Mouse (Mus musculus) neural tube, embryonic 10.5 days (tissue): ENCODE data around the gene Bcl3.
A peak's percentile ranks its signal among the peaks of the same experiment; 100 is the strongest.

Source experiments
- DNase-seq: peaks from one replicate; pipeline ENCODE4 v3.0.0-alpha.2; 2017; ENCODE audit warnings: low spot score; ENCODE audit errors: extremely low spot score

The Bcl3 gene

DNA sequence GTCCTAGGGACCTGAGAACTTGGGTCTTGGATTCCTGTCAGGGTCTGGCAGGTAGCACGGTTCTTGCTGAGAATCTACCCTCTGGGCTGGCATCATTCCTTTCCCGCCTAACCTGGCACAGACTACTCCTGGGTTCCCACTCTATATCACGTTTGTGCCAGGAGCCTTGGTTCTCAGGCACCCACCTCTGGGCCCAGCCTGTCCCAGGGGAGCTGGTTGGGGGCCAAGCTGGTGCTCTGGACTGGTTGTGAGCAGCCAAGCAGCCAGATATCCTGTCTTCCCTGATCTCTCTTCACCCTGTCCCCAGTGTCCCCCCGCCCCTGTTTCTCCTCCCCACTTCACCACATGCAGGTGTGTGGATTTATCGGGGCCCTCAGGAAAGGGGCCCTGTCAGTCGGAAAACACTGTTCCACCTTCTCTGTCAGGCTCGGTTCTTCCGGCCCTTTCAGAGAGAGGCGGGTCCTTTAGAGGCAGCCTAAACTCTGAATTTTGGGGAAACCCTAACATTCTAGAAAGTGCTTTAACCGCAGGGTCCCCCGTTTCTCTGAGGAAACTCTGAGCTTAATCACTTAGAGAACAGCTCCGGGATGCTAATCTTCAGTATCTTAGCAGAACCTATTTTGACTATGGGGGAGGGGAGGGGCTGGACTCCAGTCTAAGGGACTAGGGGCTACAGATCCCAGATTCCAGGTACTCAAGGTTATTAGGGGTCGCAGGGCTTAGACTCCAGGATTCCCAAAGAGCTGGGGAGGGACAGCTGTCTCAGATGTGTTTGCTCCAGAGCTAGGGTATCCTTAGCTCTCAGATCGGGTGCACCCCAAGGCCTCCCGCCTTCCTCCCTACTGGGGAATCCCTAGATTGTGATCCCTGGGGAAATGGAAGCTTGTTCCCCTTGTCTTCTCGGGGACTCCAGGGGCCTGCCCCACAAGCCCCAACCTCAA lies 52.9 kb downstream of the Bcl3 start:
- peak; percentile 23 for DNase-seq

DNA sequence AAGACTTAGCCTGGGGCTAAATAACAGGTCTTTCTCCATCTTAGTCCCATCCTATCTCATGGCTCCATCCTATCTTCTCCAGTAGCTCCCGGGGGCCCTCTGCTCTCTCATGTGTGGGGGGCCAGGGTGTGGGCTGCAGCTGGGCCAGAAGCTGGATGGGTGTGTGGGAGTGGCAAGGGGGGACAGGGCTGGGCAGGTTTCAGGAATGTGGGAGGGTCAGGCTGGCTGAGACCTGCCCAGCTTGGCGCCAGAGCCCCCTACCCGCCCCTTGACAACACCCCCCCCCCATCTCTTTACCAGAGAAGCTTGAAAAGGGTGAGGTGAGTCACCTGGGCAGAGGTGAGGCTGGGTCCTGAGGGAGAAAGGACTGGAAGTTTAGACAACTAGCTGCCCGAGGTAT lies 53.6 kb downstream of the Bcl3 start:
- no peak for DNase-seq

DNA sequence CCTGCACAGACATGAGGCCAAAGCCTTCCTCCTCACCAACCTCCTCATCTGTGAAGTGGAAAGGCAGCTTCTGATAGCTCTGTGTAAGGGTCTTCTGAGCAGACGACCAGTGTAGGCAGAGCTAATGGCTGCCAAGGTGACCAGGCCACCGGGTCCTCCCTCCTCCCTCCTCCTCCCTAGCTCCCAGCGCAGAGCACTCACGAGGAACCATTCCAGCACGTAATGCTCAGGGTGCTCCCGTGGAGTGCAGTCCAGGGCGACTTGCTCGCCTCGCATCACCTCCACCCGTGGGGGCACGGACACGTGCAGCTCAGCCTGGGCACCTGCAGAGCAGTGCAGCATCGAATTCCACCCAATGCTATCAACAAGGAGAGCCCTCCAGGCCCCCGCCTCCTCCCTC lies 54.3 kb downstream of the Bcl3 start:
- no peak for DNase-seq

DNA sequence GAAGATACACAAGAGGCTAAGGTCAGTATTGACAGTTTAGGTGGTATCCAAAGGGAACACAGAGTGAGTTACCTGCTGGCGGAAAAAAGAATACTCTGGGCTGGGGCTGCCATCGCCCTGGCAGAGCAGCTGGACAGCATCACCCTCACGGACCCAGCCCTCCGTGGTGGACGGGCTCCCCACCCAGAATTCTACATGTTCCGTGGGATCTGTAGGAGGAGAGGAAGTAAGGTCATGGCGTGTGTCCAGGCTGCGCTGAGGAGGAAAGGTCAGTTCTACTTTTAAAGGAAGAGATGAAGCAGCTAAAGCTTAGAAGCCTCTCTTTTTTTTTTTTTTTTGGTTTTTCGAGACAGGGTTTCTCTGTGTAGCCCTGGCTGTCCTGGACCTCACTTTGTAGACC lies 58.0 kb downstream of the Bcl3 start:
- DNase-seq, result no peak

DNA sequence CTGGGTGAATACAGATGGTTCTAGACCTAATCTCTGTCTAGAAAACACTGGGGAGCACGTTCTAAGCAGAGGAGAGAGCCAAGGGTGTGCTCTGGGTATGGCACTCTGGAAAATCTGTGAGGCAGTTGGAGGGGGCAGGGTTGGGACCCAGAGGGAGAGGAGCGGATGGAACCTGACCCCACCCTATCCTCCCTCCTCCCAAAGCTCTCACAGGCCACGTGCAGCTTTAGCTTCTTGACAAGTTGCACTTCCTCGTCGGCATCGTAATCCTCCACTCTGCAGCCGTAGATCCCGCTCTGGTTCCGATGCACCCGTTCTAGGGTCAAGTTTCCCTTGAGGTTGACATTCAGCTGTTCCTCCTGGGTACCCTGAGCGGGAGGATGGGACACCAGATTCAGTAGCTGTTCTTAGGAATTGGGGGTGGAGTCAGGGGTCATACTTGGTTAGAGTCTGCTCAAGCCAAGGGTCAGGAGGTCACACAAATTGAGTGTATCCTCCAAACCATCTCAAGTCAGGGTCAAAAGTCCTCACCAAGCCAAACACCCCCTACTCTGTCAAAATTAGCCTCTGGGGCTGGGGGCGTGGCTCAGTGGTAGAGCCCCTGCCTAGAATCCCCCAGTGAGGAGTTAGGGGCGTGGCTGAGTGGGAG lies 58.6 kb downstream of the Bcl3 start:
- DNase-seq, result no peak

DNA sequence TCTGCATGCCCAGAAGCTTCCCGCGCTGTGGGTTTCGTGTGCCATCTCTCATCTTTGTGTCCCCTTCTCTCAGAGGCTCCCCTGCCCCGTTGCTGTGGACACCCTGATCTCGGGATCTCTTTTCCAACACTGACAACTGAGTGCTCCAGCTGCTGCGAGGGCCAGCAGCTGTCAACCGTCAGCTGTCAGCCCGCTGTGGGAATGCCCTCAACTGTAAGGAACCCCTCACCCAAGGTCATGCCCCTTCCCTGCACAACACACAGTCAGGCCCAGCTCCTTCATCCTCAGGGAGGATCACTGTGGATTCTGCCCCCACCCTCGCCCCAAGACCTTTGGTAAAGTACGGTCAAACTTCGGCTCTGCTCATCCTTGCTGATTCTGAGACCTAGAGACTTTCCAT lies 60.3 kb downstream of the Bcl3 start:
- no peak for DNase-seq

DNA sequence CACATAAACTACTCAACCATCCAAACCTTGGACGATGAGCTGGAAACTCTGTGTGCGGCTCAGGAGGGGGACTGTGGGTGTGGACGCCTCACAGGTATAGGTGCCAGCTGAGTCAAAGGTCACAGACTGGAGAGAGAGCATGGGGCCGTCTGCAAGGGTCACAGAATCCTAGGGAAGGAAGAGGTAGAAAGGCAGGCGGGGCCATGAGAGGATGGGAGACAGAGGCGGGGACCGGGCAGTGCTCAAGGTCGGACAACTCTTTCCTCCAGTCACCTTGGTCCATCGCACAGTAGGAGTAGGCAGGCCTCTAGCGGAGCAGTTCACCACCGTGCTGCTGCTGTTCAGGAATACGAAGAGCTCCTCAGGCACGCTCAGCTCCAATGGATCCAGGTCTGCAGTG lies 62.5 kb downstream of the Bcl3 start:
- DNase-seq, result no peak

DNA sequence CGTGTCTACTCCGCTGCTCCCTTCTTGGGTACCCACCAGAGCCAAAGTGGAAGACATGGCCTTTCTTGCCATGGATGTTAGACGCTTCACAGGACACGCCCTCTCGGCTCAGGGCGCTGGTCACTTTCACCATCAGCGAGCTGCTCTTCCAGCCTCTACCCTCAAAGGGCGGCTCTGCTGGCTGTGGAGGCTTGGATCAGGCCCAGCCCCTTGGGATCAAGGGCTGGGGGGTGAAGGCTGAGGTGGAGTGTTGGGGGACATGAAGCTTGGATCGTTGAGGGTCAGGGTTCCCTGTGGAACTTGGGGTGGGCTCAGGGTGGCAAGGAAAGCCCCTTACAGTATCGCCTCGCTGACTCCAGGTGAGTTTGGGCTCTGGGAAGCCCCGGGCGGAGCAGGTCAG lies 63.9 kb downstream of the Bcl3 start:
- no peak for DNase-seq
